Comparison of ENCODE assay signal across 7 mouse cellular contexts in the genomic region with DNA sequence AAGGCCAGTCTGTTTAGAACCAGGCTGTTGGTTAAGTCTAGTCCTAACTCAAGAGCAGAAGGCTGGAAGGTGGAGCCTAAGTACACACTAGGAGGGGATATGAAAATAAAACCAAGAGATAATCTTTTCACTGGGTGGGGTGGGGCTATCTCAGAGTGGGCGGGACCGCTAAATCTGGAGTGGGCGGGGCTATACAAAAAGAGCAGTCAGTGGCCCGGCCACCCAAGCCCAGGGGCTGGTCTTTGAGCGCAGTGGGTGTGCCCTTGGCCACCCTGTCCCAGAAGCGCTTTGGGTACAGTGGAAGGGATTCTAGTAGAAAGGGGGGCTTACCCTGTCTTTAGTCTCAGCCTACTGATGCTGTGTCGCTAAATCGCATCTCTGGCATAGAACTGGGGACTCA. TPM values are rescaled to one million over a fixed set of nuclear protein-coding genes. Genes with fewer than 3 reads are reported as not detected.
DNase-seq lines count a peak whose midpoint lies in the region; ATAC-seq and TF ChIP-seq lines count a peak whose summit lies in the region.

No protein-coding gene starts in this region.

- TF ChIP-seq POLR2A in lung, adult 2 months (IDR thresholded peaks at IDR 0.05; ENCODE audit: borderline replicate concordance, extremely low read depth, low read depth, low read length), result no peak

- no peaks in the 10 kb centered on the region for H3K36me3 ChIP-seq in lung, embryonic 15.5 days
- H3K36me3 ChIP-seq in forebrain, embryonic 15.5 days, result no peaks in the 10 kb centered on the region
- no peaks in the 10 kb centered on the region for H3K36me3 ChIP-seq in liver, embryonic 11.5 days (ENCODE audit: control insufficient read depth, insufficient read depth, low read length)
- H3K36me3 ChIP-seq in stomach, embryonic 15.5 days, result no peaks in the 10 kb centered on the region

- peak overlapping the region; percentile 55 for H3K9ac ChIP-seq in lung, embryonic 15.5 days
- H3K9ac ChIP-seq in forebrain, embryonic 15.5 days (replicated peaks), result peak overlapping the region; percentile 83
- no peak overlapping the region for H3K9ac ChIP-seq in liver, embryonic 11.5 days (ENCODE audit: low read depth, low read length)
- H3K9ac ChIP-seq in stomach, embryonic 15.5 days, result no peak overlapping the region

- peak overlapping the region; percentile 72 for H3K4me2 ChIP-seq in lung, embryonic 15.5 days
- H3K4me2 ChIP-seq in forebrain, embryonic 15.5 days (replicated peaks), result peak overlapping the region; percentile 66
- H3K4me2 ChIP-seq in liver, embryonic 11.5 days, result peak overlapping the region; percentile 83
- H3K4me2 ChIP-seq in stomach, embryonic 15.5 days, result peak overlapping the region; percentile 81

- no peak overlapping the region for H3K27ac ChIP-seq in lung, embryonic 15.5 days
- H3K27ac ChIP-seq in forebrain, embryonic 15.5 days (replicated peaks), result no peak overlapping the region
- H3K27ac ChIP-seq in liver, embryonic 11.5 days (ENCODE audit: low read depth, low read length), result no peak overlapping the region
- peak overlapping the region; percentile 71 for H3K27ac ChIP-seq in stomach, embryonic 15.5 days

- peak; percentile 82 for ATAC-seq in lung, embryonic 15.5 days (ENCODE audit: borderline replicate concordance, extremely low read depth, low FRiP score, low TSS enrichment)
- peak; percentile 61 for ATAC-seq in forebrain, embryonic 15.5 days (replicated peaks)
- peak; percentile 84 for ATAC-seq in liver, embryonic 11.5 days (replicated peaks; ENCODE audit: low FRiP score)
- ATAC-seq in stomach, embryonic 15.5 days (ENCODE audit: insufficient read depth, low FRiP score, low read depth), result peak; percentile 75

- peaks cover 14% of the 10 kb centered on the region for H3K4me1 ChIP-seq in lung, embryonic 15.5 days
- H3K4me1 ChIP-seq in lung, adult 2 months (ENCODE audit: control insufficient read depth, insufficient read depth, low read length), result peaks cover 7% of the 10 kb centered on the region; the same call in 1 of the 2 replicates
- peaks cover 10% of the 10 kb centered on the region; the same call in 1 of the 2 replicates for H3K4me1 ChIP-seq in forebrain, embryonic 15.5 days
- peaks cover 14% of the 10 kb centered on the region for H3K4me1 ChIP-seq in liver, embryonic 11.5 days (replicated peaks; ENCODE audit: control insufficient read depth, insufficient read depth, low read length)
- H3K4me1 ChIP-seq in stomach, embryonic 15.5 days, result 0 out of 2 replicates have a peak, but pooled peaks cover 10% of the 10 kb centered on the region

- DNase-seq in lung, adult 2 months, result no peak
- DNase-seq in liver, embryonic 11.5 days (ENCODE audit: low spot score), result no peak
- no peak for DNase-seq in left cerebral cortex, adult 11 months (ENCODE audit: low spot score)
- no peak for DNase-seq in layer of hippocampus, postnatal 10 days (ENCODE audit: low spot score in 2 of 2)

- peaks cover 30% of the 10 kb centered on the region for H3K27me3 ChIP-seq in lung, embryonic 15.5 days
- H3K27me3 ChIP-seq in forebrain, embryonic 15.5 days, result peaks cover 20% of the 10 kb centered on the region
- peaks cover 32% of the 10 kb centered on the region for H3K27me3 ChIP-seq in liver, embryonic 11.5 days (replicated peaks; ENCODE audit: control insufficient read depth, insufficient read depth, low read length)
- peaks cover 18% of the 10 kb centered on the region; the same call in 1 of the 2 replicates for H3K27me3 ChIP-seq in stomach, embryonic 15.5 days (replicated peaks)

- 4% methylated on average over 8 of the region's 8 CpGs for WGBS in lung, embryonic 15.5 days
- WGBS in lung, adult 2 months, result 10% methylated on average over 8 of the region's 8 CpGs
- 8% methylated on average over 8 of the region's 8 CpGs for WGBS in forebrain, embryonic 15.5 days
- WGBS in liver, embryonic 11.5 days, result 10% methylated on average over 8 of the region's 8 CpGs
- 7% methylated on average over 8 of the region's 8 CpGs for WGBS in stomach, embryonic 15.5 days

- H3K4me3 ChIP-seq in lung, embryonic 15.5 days, result peak overlapping the region; percentile 51
- H3K4me3 ChIP-seq in lung, adult 2 months (replicated peaks; ENCODE audit: extremely low read depth, low read depth, low read length), result no peak overlapping the region
- peak overlapping the region; percentile 58 for H3K4me3 ChIP-seq in forebrain, embryonic 15.5 days
- H3K4me3 ChIP-seq in liver, embryonic 11.5 days (ENCODE audit: low read depth, low read length), result peak overlapping the region; percentile 56
- H3K4me3 ChIP-seq in stomach, embryonic 15.5 days (replicated peaks), result peak overlapping the region; percentile 56

- no peaks in the 10 kb centered on the region for H3K9me3 ChIP-seq in lung, embryonic 15.5 days
- H3K9me3 ChIP-seq in forebrain, embryonic 15.5 days, result no peaks in the 10 kb centered on the region
- no peaks in the 10 kb centered on the region for H3K9me3 ChIP-seq in liver, embryonic 11.5 days (ENCODE audit: control insufficient read depth, low read length)
- H3K9me3 ChIP-seq in stomach, embryonic 15.5 days, result no peaks in the 10 kb centered on the region

- no peak for TF ChIP-seq CTCF in lung, adult 2 months (IDR thresholded peaks at IDR 0.05; ENCODE audit: insufficient read depth, low read length)

RNA-seq across cellular contexts. Expression of gene Ethe1, which starts 0.5 kb away (rescaled TPM):
- 23.8 and 24.2 TPM in 2 replicates for polyA plus RNA-seq in lung, embryonic 15.5 days (2015; fragmentation: Nextera tagmentation; extraction: Ambion mirVana)
- polyA plus RNA-seq in lung, adult 2 months (2012; rRNA removed), result 20.2 and 24.5 TPM in 2 replicates
- 17.4 and 18.9 TPM in 2 replicates for polyA plus RNA-seq in forebrain, embryonic 15.5 days (2015; fragmentation: Nextera tagmentation; extraction: Ambion mirVana)
- 20.7 and 21.9 TPM in 2 replicates for polyA plus RNA-seq in liver, embryonic 11.5 days (2014; fragmentation: Nextera tagmentation; extraction: Ambion mirVana)
- 31.1 and 37.1 TPM in 2 replicates for polyA plus RNA-seq in stomach, embryonic 15.5 days (2015; fragmentation: Nextera tagmentation; extraction: Ambion mirVana)
- 1 to 10 TPM; 7.7 to 8.7 TPM for total RNA-seq in layer of hippocampus, postnatal 10 days (2021)

RNA-seq across cellular contexts. Expression of gene Zfp575, which starts 0.6 kb away (rescaled TPM):
- 2.8 and 3.0 TPM in 2 replicates for polyA plus RNA-seq in lung, embryonic 15.5 days (2015; fragmentation: Nextera tagmentation; extraction: Ambion mirVana)
- 0.16 and 0.27 TPM in 2 replicates for polyA plus RNA-seq in lung, adult 2 months (2012; rRNA removed)
- polyA plus RNA-seq in forebrain, embryonic 15.5 days (2015; fragmentation: Nextera tagmentation; extraction: Ambion mirVana), result 11.6 and 11.7 TPM in 2 replicates
- polyA plus RNA-seq in liver, embryonic 11.5 days (2014; fragmentation: Nextera tagmentation; extraction: Ambion mirVana), result 0.65 and 0.82 TPM in 2 replicates
- polyA plus RNA-seq in stomach, embryonic 15.5 days (2015; fragmentation: Nextera tagmentation; extraction: Ambion mirVana), result 4.3 and 5.0 TPM in 2 replicates
- total RNA-seq in layer of hippocampus, postnatal 10 days (2021), result 1 to 10 TPM; 8.2 to 8.7 TPM

RNA-seq across cellular contexts. Expression of gene Phldb3, which starts 23.7 kb away (rescaled TPM):
- polyA plus RNA-seq in lung, embryonic 15.5 days (2015; fragmentation: Nextera tagmentation; extraction: Ambion mirVana), result 0.15 and 0.21 TPM in 2 replicates
- polyA plus RNA-seq in lung, adult 2 months (2012; rRNA removed), result 3.6 and 5.9 TPM in 2 replicates
- polyA plus RNA-seq in forebrain, embryonic 15.5 days (2015; fragmentation: Nextera tagmentation; extraction: Ambion mirVana), result not detected in 2 replicates
- polyA plus RNA-seq in liver, embryonic 11.5 days (2014; fragmentation: Nextera tagmentation; extraction: Ambion mirVana), result 0.13 and 0.14 TPM in 2 replicates
- polyA plus RNA-seq in stomach, embryonic 15.5 days (2015; fragmentation: Nextera tagmentation; extraction: Ambion mirVana), result 0.43 and 0.54 TPM in 2 replicates
- under 1 TPM; 0.37 to 0.60 TPM for total RNA-seq in layer of hippocampus, postnatal 10 days (2021)

RNA-seq across cellular contexts. Expression of gene Xrcc1, which starts 40.7 kb away (rescaled TPM):
- polyA plus RNA-seq in lung, embryonic 15.5 days (2015; fragmentation: Nextera tagmentation; extraction: Ambion mirVana), result 109 and 118 TPM in 2 replicates
- polyA plus RNA-seq in lung, adult 2 months (2012; rRNA removed), result 36.9 and 40.5 TPM in 2 replicates
- polyA plus RNA-seq in forebrain, embryonic 15.5 days (2015; fragmentation: Nextera tagmentation; extraction: Ambion mirVana), result 69.8 and 79.5 TPM in 2 replicates
- 91.0 and 102 TPM in 2 replicates for polyA plus RNA-seq in liver, embryonic 11.5 days (2014; fragmentation: Nextera tagmentation; extraction: Ambion mirVana)
- polyA plus RNA-seq in stomach, embryonic 15.5 days (2015; fragmentation: Nextera tagmentation; extraction: Ambion mirVana), result 96.1 and 100.0 TPM in 2 replicates
- 10 to 100 TPM; 37.8 to 39.7 TPM for total RNA-seq in layer of hippocampus, postnatal 10 days (2021)

RNA-seq across cellular contexts. Expression of gene Pinlyp, which starts 40.9 kb away (rescaled TPM):
- polyA plus RNA-seq in lung, embryonic 15.5 days (2015; fragmentation: Nextera tagmentation; extraction: Ambion mirVana), result 0.39 and 0.54 TPM in 2 replicates
- polyA plus RNA-seq in lung, adult 2 months (2012; rRNA removed), result 0.15 and 24.2 TPM in 2 replicates
- 0.52 TPM in 1 of 2 replicates, not detected in the other for polyA plus RNA-seq in forebrain, embryonic 15.5 days (2015; fragmentation: Nextera tagmentation; extraction: Ambion mirVana)
- not detected in 2 replicates for polyA plus RNA-seq in liver, embryonic 11.5 days (2014; fragmentation: Nextera tagmentation; extraction: Ambion mirVana)
- 1.9 and 6.8 TPM in 2 replicates for polyA plus RNA-seq in stomach, embryonic 15.5 days (2015; fragmentation: Nextera tagmentation; extraction: Ambion mirVana)
- total RNA-seq in layer of hippocampus, postnatal 10 days (2021), result not detected

Comparison
In these comparisons a context has a peak if more than half of its experiments do, and no peak if none do; other contexts are left out.
1. H3K9ac ChIP-seq: peak in lung, embryonic 15.5 days (single experiment) and forebrain, embryonic 15.5 days (single experiment); none in liver, embryonic 11.5 days (single experiment) and stomach, embryonic 15.5 days (single experiment).
2. Peak in every context shown above with its lines, with median percentiles within 50 percentile points of each other: ATAC-seq and H3K4me2 ChIP-seq.